Mouse (Mus musculus): ENCODE results near the gene Mtmr12. TPM values are rescaled to one million over a fixed set of nuclear protein-coding genes. Genes with fewer than 3 reads are reported as not detected.

The Mtmr12 gene
- polyA plus RNA-seq, 1 experiment from 2014 or later: 15.5 TPM

DNA sequence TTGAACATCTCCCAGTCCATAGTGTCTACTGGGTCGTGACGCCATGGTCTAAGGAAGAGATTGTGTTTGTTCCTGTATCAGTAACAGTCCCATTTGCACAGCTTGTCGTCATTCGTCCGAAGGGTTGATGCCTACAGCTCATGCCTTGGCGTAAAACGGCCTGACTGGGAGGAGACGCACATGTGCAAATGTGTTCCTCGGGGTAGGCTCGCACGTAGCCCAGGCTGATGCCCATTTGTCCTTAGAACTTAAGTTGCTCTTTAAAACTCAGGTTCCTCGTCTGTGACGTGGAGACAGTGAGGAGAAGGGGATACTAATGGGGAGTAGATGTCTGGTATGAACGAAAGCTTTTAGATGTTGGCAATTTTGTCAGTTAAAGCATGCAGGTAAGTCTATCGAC, 22.1 kb downstream of the Mtmr12 start:
- H3K4me3 ChIP-seq (ENCODE audit: low read depth, low read length): no peak overlapping the region
- no peak overlapping the region for H3K27ac ChIP-seq (replicated peaks; ENCODE audit: low read depth, low read length)
- ATAC-seq (ENCODE audit: low read depth): no peak
- DNase-seq (ENCODE audit: low spot score): no peak
- H3K4me1 ChIP-seq (ENCODE audit: control insufficient read depth, insufficient read depth, low read length): peaks cover 13% of the 10 kb centered on the region
- no peaks in the 10 kb centered on the region for H3K9me3 ChIP-seq (ENCODE audit: control insufficient read depth, low read length)
- no peak overlapping the region for H3K4me2 ChIP-seq (ENCODE audit: low read depth, low read length)
- no peaks in the 10 kb centered on the region for H3K36me3 ChIP-seq (ENCODE audit: control insufficient read depth, insufficient read depth, low read length)
- no peaks in the 10 kb centered on the region for H3K27me3 ChIP-seq (replicated peaks; ENCODE audit: control insufficient read depth, insufficient read depth, low read length)
- no peak overlapping the region for H3K9ac ChIP-seq (ENCODE audit: low read depth, low read length)
- 96% methylated on average over 15 of the region's 15 CpGs for WGBS

DNA sequence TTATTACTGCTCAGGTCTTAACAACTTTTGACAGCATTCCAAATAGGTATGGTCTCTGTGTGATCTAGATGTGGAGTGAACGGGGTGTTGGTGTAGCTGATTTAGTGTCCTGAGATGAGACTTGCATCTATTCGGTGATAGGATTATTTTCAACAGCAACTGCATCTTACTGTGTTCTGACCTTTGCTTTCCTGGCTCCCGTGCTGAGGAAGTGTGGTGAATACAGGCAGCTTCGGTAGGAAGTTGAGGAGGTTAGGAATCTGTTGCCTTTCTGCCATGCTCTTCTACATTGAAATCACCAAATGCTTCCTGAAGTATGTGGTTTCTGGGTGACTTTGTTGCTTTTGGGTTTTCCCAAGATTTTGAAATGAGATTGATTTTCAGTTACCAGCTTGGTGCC, 22.5 kb downstream of the Mtmr12 start:
- no peak overlapping the region for H3K27ac ChIP-seq (replicated peaks; ENCODE audit: low read depth, low read length)
- no peak for ATAC-seq (ENCODE audit: low read depth)
- no peaks in the 10 kb centered on the region for H3K36me3 ChIP-seq (ENCODE audit: control insufficient read depth, insufficient read depth, low read length)
- no peaks in the 10 kb centered on the region for H3K9me3 ChIP-seq (ENCODE audit: control insufficient read depth, low read length)
- H3K4me1 ChIP-seq (ENCODE audit: control insufficient read depth, insufficient read depth, low read length): peaks cover 9% of the 10 kb centered on the region
- H3K9ac ChIP-seq (ENCODE audit: low read depth, low read length): no peak overlapping the region
- 74% methylated on average over 4 of the region's 4 CpGs for WGBS
- no peak for DNase-seq (ENCODE audit: low spot score)
- no peak overlapping the region for H3K4me2 ChIP-seq (ENCODE audit: low read depth, low read length)
- H3K4me3 ChIP-seq (ENCODE audit: low read depth, low read length): no peak overlapping the region
- no peaks in the 10 kb centered on the region for H3K27me3 ChIP-seq (replicated peaks; ENCODE audit: control insufficient read depth, insufficient read depth, low read length)

DNA sequence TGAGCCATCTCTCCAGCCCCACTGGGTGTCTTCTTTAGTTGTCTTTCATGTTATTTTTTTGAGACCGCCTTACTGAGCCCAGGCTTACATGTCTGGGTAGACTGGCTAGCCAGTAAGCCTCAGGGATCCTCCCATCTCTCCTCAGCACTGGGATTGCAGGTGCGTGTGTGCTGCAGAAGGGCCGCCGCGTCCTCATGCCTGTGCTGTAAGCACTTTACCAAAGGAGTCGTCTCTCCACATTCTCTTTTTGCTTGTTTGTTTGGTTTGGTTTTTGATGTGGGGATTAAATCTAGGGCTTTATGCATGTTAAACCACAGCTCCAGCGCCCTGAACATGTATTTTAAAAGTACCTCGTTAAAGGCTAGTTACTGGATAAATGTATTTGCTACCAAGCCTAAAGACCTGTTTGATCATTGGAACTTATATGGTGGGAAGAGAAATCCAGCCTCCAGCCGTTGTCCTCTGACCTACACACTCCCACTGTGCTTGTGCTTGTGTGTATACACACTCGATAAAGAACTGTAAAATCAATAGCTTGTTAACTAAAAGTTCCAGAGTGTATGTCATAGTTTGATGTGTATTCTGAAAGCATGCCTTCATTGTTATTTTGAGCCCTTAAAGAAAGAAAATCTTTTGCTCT, 24.9 kb downstream of the Mtmr12 start:
- Histone ChIP-seq H3K9ac (ENCODE audit: low read depth, low read length) (no peak overlapping the region), H3K36me3 (ENCODE audit: control insufficient read depth, insufficient read depth, low read length) (peaks cover 20% of the 10 kb centered on the region), H3K27ac (replicated peaks; ENCODE audit: low read depth, low read length) (no peak overlapping the region), H3K4me3 (ENCODE audit: low read depth, low read length) (no peak overlapping the region), H3K4me2 (ENCODE audit: low read depth, low read length) (no peak overlapping the region), H3K9me3 (ENCODE audit: control insufficient read depth, low read length) (no peaks in the 10 kb centered on the region), H3K27me3 (replicated peaks; ENCODE audit: control insufficient read depth, insufficient read depth, low read length) (no peaks in the 10 kb centered on the region), H3K4me1 (ENCODE audit: control insufficient read depth, insufficient read depth, low read length) (0 out of 2 replicates have a peak, but pooled peaks cover 4% of the 10 kb centered on the region)
- DNase-seq (ENCODE audit: low spot score): no peak
- WGBS: 74% methylated on average over 10 of the region's 10 CpGs
- ATAC-seq (ENCODE audit: low read depth): peak; percentile 41; the same call in 1 of the 2 replicates

DNA sequence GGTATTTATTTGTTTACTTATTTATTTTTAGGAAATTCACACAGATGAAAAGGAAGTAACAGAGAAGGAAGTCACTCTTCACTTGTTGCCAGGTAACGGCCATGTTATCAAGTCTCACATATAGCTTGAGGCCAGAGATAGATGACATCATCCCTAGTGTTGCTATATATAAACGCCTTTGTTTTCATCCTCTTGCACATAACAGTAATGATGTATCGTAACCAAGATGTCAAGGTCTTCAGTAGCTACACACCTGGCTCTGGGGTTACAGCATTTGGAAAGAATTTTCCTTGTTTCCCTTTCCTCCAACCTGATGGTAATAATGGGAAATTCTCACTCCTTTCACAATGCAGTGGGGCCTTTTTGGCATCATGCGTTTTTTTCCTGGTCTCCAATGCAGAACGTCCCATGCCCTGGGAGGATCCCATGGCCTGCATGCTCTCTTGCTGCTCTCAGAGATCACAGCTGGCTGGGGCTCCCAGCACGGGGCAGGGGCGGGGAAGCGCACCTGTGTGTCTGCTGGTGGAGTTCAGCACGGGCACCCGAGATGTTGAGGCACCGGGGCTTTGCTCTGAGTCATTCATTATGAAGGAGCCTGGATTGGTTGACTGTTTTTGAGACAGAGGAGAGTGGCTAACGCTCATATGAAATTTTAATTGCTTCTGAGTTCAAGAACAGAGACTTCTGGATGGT, 25.6 kb downstream of the Mtmr12 start:
- H3K4me2 ChIP-seq (ENCODE audit: low read depth, low read length): no peak overlapping the region
- H3K36me3 ChIP-seq (ENCODE audit: control insufficient read depth, insufficient read depth, low read length): peaks cover 22% of the 10 kb centered on the region
- ATAC-seq (ENCODE audit: low read depth) (peak; percentile 53), DNase-seq (ENCODE audit: low spot score) (peak; percentile 53)
- H3K4me1 ChIP-seq (ENCODE audit: control insufficient read depth, insufficient read depth, low read length): 0 out of 2 replicates have a peak, but pooled peaks cover 4% of the 10 kb centered on the region
- 49% methylated on average over 12 of the region's 12 CpGs for WGBS
- H3K4me3 ChIP-seq (ENCODE audit: low read depth, low read length): no peak overlapping the region
- no peaks in the 10 kb centered on the region for H3K9me3 ChIP-seq (ENCODE audit: control insufficient read depth, low read length)
- H3K27me3 ChIP-seq (replicated peaks; ENCODE audit: control insufficient read depth, insufficient read depth, low read length): no peaks in the 10 kb centered on the region
- no peak overlapping the region for H3K9ac ChIP-seq (ENCODE audit: low read depth, low read length)
- no peak overlapping the region; the same call in 1 of the 2 replicates for H3K27ac ChIP-seq (replicated peaks; ENCODE audit: low read depth, low read length)

DNA sequence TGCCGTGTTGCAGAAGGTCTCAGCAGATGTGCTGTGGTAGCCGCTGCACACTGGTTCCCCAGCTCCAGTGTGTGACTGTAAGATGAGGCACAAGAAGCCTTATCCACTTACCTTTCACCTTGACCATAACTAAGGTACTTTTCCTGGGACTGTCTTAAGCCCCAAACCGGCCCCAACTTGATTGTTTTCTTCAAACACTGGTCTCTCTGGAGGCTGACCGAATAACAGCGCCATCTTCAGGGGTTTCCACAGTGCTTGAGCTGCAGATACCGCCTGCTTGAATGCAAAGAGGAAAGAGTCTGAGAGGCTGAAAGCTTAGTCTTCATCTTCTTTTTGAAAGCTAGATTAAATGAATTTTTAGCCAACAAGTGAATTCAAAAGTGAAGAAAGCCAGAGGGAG, 26.6 kb downstream of the Mtmr12 start:
- no peak for ATAC-seq (ENCODE audit: low read depth)
- no peaks in the 10 kb centered on the region for H3K9me3 ChIP-seq (ENCODE audit: control insufficient read depth, low read length)
- no peak overlapping the region for H3K4me3 ChIP-seq (ENCODE audit: low read depth, low read length)
- WGBS: 84% methylated on average over 6 of the region's 6 CpGs
- no peak overlapping the region; the same call in 1 of the 2 replicates for H3K9ac ChIP-seq (ENCODE audit: low read depth, low read length)
- no peak overlapping the region for H3K4me2 ChIP-seq (ENCODE audit: low read depth, low read length)
- 0 out of 2 replicates have a peak, but pooled peaks cover 4% of the 10 kb centered on the region for H3K4me1 ChIP-seq (ENCODE audit: control insufficient read depth, insufficient read depth, low read length)
- H3K27me3 ChIP-seq (replicated peaks; ENCODE audit: control insufficient read depth, insufficient read depth, low read length): no peaks in the 10 kb centered on the region
- no peak overlapping the region for H3K27ac ChIP-seq (replicated peaks; ENCODE audit: low read depth, low read length)
- H3K36me3 ChIP-seq (ENCODE audit: control insufficient read depth, insufficient read depth, low read length): peaks cover 31% of the 10 kb centered on the region
- DNase-seq (ENCODE audit: low spot score): no peak

DNA sequence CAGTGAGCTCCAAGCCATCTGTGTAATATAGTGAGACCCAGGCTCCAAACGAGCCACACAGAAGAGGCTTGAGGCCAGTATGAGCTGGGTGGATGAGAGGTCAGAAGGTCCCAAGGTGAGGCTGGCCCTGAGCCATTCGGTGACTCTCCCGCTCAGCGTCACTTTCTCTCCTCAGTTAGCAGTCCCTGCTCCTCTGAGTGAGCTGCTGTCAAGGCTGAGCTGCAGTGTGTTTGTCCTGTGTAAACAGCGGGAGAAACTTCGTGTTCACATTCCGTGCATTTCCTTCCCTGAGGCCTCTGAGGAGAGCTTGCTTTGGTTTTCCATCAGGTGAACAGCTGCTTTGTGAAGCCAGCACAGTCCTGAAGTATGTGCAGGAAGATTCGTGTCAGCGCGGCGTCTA, 27.6 kb downstream of the Mtmr12 start:
- H3K4me1 ChIP-seq (ENCODE audit: control insufficient read depth, insufficient read depth, low read length): 0 out of 2 replicates have a peak, but pooled peaks cover 5% of the 10 kb centered on the region
- WGBS: 60% methylated on average over 11 of the region's 11 CpGs
- no peak overlapping the region for H3K4me3 ChIP-seq (ENCODE audit: low read depth, low read length)
- H3K9me3 ChIP-seq (ENCODE audit: control insufficient read depth, low read length): no peaks in the 10 kb centered on the region
- peak; percentile 56 for DNase-seq (ENCODE audit: low spot score)
- ATAC-seq (ENCODE audit: low read depth): peak; percentile 56
- H3K27ac ChIP-seq (replicated peaks; ENCODE audit: low read depth, low read length): 0 out of 2 replicates have a peak overlapping the region, but pooled peaks have one; percentile 36
- H3K27me3 ChIP-seq (replicated peaks; ENCODE audit: control insufficient read depth, insufficient read depth, low read length): no peaks in the 10 kb centered on the region
- no peak overlapping the region for H3K4me2 ChIP-seq (ENCODE audit: low read depth, low read length)
- H3K36me3 ChIP-seq (ENCODE audit: control insufficient read depth, insufficient read depth, low read length): peaks cover 40% of the 10 kb centered on the region
- no peak overlapping the region for H3K9ac ChIP-seq (ENCODE audit: low read depth, low read length)

DNA sequence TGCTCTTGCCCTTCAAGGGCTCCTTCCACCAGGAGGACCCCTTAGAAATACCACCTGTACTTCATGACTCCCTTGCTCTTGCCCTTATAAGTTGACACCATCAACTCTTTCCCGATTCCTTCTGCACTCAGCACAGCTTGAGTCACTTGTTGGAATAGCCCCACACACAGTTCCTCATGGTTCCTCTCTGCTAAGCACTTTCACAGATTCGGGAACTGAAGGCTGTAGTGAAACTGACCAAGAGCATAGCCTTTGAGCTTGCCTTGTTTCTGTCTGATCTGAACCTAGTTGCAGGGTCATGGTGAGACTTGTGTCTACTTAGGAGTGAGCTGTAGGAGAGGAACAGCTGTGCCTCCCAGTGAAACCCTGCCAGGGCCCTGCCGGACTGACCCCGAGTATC, 28.2 kb downstream of the Mtmr12 start:
- Histone ChIP-seq H3K27me3 (replicated peaks; ENCODE audit: control insufficient read depth, insufficient read depth, low read length) (no peaks in the 10 kb centered on the region), H3K9me3 (ENCODE audit: control insufficient read depth, low read length) (no peaks in the 10 kb centered on the region), H3K4me2 (ENCODE audit: low read depth, low read length) (no peak overlapping the region), H3K4me3 (ENCODE audit: low read depth, low read length) (no peak overlapping the region), H3K27ac (replicated peaks; ENCODE audit: low read depth, low read length) (0 out of 2 replicates have a peak overlapping the region, but pooled peaks have one; percentile 36), H3K9ac (ENCODE audit: low read depth, low read length) (no peak overlapping the region), H3K4me1 (ENCODE audit: control insufficient read depth, insufficient read depth, low read length) (0 out of 2 replicates have a peak, but pooled peaks cover 3% of the 10 kb centered on the region), H3K36me3 (ENCODE audit: control insufficient read depth, insufficient read depth, low read length) (peaks cover 46% of the 10 kb centered on the region)
- no peak for ATAC-seq (ENCODE audit: low read depth)
- WGBS: 82% methylated on average over 4 of the region's 4 CpGs
- DNase-seq (ENCODE audit: low spot score): no peak

DNA sequence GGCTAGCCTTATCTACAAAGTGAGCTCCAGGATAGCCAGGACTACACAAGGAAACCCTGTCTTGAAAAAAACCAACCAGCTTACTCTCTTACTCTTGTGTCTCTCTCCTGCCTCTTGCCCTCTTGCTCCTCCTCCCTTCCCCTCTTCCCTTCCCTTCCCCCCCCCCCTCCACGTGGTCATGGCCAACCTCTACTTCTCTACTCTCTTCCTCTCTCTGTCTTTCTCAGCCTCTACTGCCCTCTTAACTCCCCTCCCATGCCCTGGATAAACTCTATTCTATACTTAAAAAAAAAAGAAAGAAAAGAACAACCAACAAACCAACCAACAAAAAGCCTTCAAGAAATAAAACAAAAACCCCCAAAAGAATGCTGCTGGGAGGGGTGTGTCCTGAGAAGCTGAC, 30.7 kb downstream of the Mtmr12 start:
- Histone ChIP-seq H3K4me2 (ENCODE audit: low read depth, low read length) (no peak overlapping the region), H3K9me3 (ENCODE audit: control insufficient read depth, low read length) (no peaks in the 10 kb centered on the region), H3K9ac (ENCODE audit: low read depth, low read length) (no peak overlapping the region), H3K4me1 (ENCODE audit: control insufficient read depth, insufficient read depth, low read length) (0 out of 2 replicates have a peak, but pooled peaks cover 3% of the 10 kb centered on the region), H3K27ac (replicated peaks; ENCODE audit: low read depth, low read length) (no peak overlapping the region), H3K27me3 (replicated peaks; ENCODE audit: control insufficient read depth, insufficient read depth, low read length) (no peaks in the 10 kb centered on the region), H3K4me3 (ENCODE audit: low read depth, low read length) (no peak overlapping the region), H3K36me3 (ENCODE audit: control insufficient read depth, insufficient read depth, low read length) (peaks cover 69% of the 10 kb centered on the region)
- 60% methylated on average over 1 of the region's 1 CpGs for WGBS
- ATAC-seq (ENCODE audit: low read depth): no peak
- DNase-seq (ENCODE audit: low spot score): no peak

Measured in embryonic facial prominence, embryonic 14.5 days (tissue).